Mouse (Mus musculus) G1E (cell line): Measurements from ENCODE around the gene Cabin1. TPM values are rescaled to one million over a fixed set of nuclear protein-coding genes. Genes with fewer than 3 reads are reported as not detected.

Experiments
- ATAC-seq: 2 replicates; pipeline ENCODE4 v1.8.0; 2016; ENCODE audit warnings: mild to moderate bottlenecking; ENCODE audit not compliant: insufficient number of reproducible peaks, poor library complexity, low FRiP score, severe bottlenecking; ENCODE audit errors: extremely low read depth
- DNase-seq: peaks from one replicate; pipeline ENCODE4 v3.0.0; 2012; ENCODE audit warnings: low spot score
- H3K27me3 ChIP-seq: 2 replicates; pipeline ENCODE4 v1.6.1; 2012; ENCODE audit warnings: mild to moderate bottlenecking, low read length, inconsistent platforms; ENCODE audit not compliant: insufficient read depth
- H3K36me3 ChIP-seq: replicated peaks from 2 replicates; pipeline ENCODE3; 2012; ENCODE audit warnings: mild to moderate bottlenecking, inconsistent platforms
- H3K4me1 ChIP-seq: 2 replicates; pipeline ENCODE4 v1.6.1; 2012; ENCODE audit warnings: low read depth, low read length, inconsistent platforms, mixed read lengths; ENCODE audit not compliant: insufficient read depth
- H3K4me3 ChIP-seq: 2 replicates; pipeline ENCODE4 v1.5.1; 2012; ENCODE audit warnings: low read depth, mild to moderate bottlenecking, inconsistent platforms, low read length, moderate library complexity, mixed read lengths
- H3K9me3 ChIP-seq: replicated peaks from 2 replicates; pipeline ENCODE4 v1.6.1; 2012; ENCODE audit warnings: inconsistent platforms
- CTCF ChIP-seq: IDR thresholded peaks from 2 replicates; pipeline ENCODE4 v1.5.1; 2012; ENCODE audit warnings: low read depth, low read length, inconsistent platforms, mixed read lengths
- GATA1 ChIP-seq: IDR thresholded peaks from 2 replicates; pipeline ENCODE4 v1.6.1; 2012; ENCODE audit warnings: borderline replicate concordance, low read length, inconsistent platforms, mixed read lengths
- GATA2 ChIP-seq: IDR thresholded peaks from 2 replicates; pipeline ENCODE4 v1.6.1; 2012; ENCODE audit warnings: low read depth, low read length, inconsistent platforms, borderline replicate concordance
- POLR2AphosphoS5 ChIP-seq: IDR thresholded peaks from 2 replicates; pipeline ENCODE4 v1.6.1; 2012; ENCODE audit warnings: low read depth, low read length, inconsistent platforms; ENCODE audit not compliant: insufficient replicate concordance
- TAL1 ChIP-seq: conservative IDR thresholded peaks from 2 replicates; pipeline ENCODE4 v1.6.1; 2012; ENCODE audit warnings: low read depth, low read length, inconsistent platforms, mixed read lengths
- polyA plus RNA-seq: library from polyadenylated mRNA; stranded (reverse); fragments of >175 nt; gene quantifications from 2 replicates; pipeline ENCODE4 v1.2.3, GENCODE M21; 2012
- total RNA-seq, 2 experiments: library from RNA; stranded (forward) in 1 of 2; stranded (reverse) in 1 of 2; fragments of 200-1000 nt in 1 of 2; fragments of >200 nt in 1 of 2; fragmentation: Nextera tagmentation in 1 of 2; gene quantifications; 2 replicates each; pipeline ENCODE4 v1.2.3; 2014 to 2017

The Cabin1 gene
- total RNA-seq (2014; fragmentation: Nextera tagmentation) (96.5 and 108 TPM in 2 replicates), total RNA-seq (2017) (28.9 and 30.5 TPM in 2 replicates), polyA plus RNA-seq (74.0 and 78.7 TPM in 2 replicates)

DNA sequence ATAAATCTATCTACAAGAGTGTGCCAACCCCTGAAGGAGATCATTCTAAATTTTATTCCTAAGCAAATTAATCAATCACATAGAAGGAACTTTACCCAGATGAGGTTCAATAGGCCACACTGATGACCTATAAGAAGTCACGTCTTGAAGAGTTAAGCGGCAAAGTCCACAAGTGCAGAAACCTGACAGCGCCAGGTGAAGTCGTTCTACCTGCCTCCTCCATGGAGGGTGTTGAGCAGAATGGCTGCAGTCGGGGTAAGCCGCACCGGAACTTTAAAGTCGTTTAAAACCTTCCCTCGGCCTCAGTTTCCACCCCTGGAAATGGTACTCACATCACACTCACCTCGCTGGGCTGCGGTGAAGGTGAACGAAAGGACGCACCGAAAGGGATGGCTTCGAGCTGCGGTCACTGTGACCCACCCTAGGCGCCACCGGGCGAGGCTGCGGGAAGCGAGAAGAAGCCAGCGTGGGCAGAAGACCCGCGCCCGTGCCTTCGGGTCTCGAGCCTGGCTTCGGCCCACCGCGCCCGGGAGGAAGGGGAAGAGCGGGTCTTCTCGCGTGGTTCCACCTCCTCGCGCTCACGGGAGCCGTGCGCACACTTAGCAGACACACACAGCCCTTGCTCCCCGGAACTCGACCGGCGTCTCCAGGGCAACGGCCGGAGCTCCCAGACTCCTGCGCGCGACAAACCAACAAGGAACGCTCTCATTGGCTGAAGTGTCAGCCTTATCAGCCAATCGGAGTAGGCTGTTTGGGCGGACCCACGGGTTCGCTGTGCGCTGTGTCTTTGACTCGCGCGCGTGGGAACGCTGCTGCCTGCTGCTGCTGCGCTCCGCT lies at the start of gene Cabin1:
Cabin1 (minus strand) TSS at position 660 of the 837 bp plus-strand sequence.
- H3K4me1 ChIP-seq, result peaks cover 25% of the 10 kb centered on the region
- DNase-seq, result peak; percentile 99
- no peak for TF ChIP-seq GATA2
- no peak for TF ChIP-seq CTCF
- no peaks in the 10 kb centered on the region for H3K27me3 ChIP-seq
- ATAC-seq, result peak; percentile 95
- H3K36me3 ChIP-seq, result peaks cover 33% of the 10 kb centered on the region
- peaks cover 6% of the 10 kb centered on the region for H3K9me3 ChIP-seq
- peak within 1 kb of the TSS; percentile 94 for H3K4me3 ChIP-seq

- TF ChIP-seq TAL1, result no peak
- TF ChIP-seq CTCF, result no peak
- no peak for TF ChIP-seq GATA2
- no peak for TF ChIP-seq GATA1
- TF ChIP-seq POLR2AphosphoS5, result no peak
- Histone ChIP-seq H3K36me3 (no peaks in the 10 kb centered on the region), H3K9me3 (0 out of 2 replicates have a peak, but pooled peaks cover 3% of the 10 kb centered on the region), H3K27me3 (peaks cover 4% of the 10 kb centered on the region; the same call in 1 of the 2 replicates), H3K4me1 (no peaks in the 10 kb centered on the region), H3K4me3 (no peak overlapping the region)
- DNase-seq (no peak), ATAC-seq (no peak)
These were observed 40.1 kb upstream of the Cabin1 start for GRCm38 (mm10) chr10:75804217-75804616.

GRCm38 (mm10) chr10:75798176-75798696 lies 34.1 kb upstream of the Cabin1 start, which contains the start of gene Gstt1:
TSS of gene Gstt1 (minus strand) at chr10:75798584.
- DNase-seq, result no peak
- Histone ChIP-seq H3K4me3 (peak within 1 kb of the TSS; percentile 57; the same call in 1 of the 2 replicates), H3K9me3 (no peaks in the 10 kb centered on the region), H3K36me3 (no peaks in the 10 kb centered on the region), H3K4me1 (peaks cover 14% of the 10 kb centered on the region), H3K27me3 (peaks cover 22% of the 10 kb centered on the region)
- no peak; the same call in 1 of the 2 replicates for ATAC-seq
- TF ChIP-seq GATA2, result no peak
- TF ChIP-seq GATA1, result no peak
- no peak for TF ChIP-seq TAL1
- no peak for TF ChIP-seq POLR2AphosphoS5
- TF ChIP-seq CTCF, result no peak

GRCm38 (mm10) chr10:75797619-75798175 lies 33.6 kb upstream of the Cabin1 start:
- Histone ChIP-seq H3K9me3 (no peaks in the 10 kb centered on the region), H3K4me1 (peaks cover 14% of the 10 kb centered on the region), H3K36me3 (no peaks in the 10 kb centered on the region), H3K4me3 (peak overlapping the region; percentile 57; the same call in 1 of the 2 replicates), H3K27me3 (peaks cover 25% of the 10 kb centered on the region)
- DNase-seq (no peak), ATAC-seq (no peak)
- TF ChIP-seq CTCF, result no peak
- no peak for TF ChIP-seq GATA1
- no peak for TF ChIP-seq POLR2AphosphoS5
- TF ChIP-seq TAL1, result no peak
- TF ChIP-seq GATA2, result no peak

DNA sequence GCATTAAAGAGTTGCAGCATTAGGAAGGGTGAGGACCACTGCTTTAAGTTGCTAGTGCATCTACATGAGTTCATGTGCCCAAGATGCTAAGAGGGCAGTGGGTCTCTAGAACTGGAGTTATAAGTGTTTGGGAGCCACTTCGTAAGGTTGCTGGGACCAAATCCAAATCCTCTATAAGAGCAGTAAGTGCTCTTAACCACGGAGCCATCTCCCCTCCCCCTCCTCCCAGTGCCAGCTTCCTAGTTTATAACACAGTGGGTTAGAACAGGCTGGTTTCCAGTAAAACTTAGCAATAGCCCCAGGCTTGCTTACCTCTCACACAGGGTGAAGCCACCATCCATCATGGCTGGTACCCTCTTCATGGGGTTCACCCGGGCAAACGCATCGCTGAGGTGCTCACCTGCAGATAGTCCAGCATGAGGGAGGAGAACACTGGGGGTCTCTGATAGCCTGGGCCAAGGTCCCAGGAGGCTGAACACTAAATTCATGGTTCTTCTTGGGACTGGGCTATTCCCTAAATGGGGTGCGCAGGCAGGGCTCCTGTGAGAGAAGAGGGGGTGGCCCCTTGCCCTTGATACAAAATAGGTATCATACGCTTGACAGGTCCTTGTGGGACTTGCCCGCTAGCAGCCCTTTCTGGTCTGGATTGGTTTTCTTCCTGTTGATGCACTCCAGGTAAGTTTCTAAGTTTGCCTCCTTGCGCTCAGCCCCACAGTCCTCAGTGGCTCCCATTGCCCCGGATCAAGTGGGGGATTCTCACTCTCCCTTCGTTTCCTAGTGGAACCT lies 32.8 kb upstream of the Cabin1 start:
- no peaks in the 10 kb centered on the region for H3K9me3 ChIP-seq
- H3K4me1 ChIP-seq, result peaks cover 14% of the 10 kb centered on the region
- no peak for DNase-seq
- no peak for TF ChIP-seq POLR2AphosphoS5
- TF ChIP-seq CTCF, result no peak
- TF ChIP-seq GATA1, result no peak
- no peak for TF ChIP-seq GATA2
- TF ChIP-seq TAL1, result no peak
- no peak for ATAC-seq
- H3K36me3 ChIP-seq, result no peaks in the 10 kb centered on the region
- no peak overlapping the region for H3K4me3 ChIP-seq
- H3K27me3 ChIP-seq, result peaks cover 30% of the 10 kb centered on the region

GRCm38 (mm10) chr10:75794880-75795279 lies 30.7 kb upstream of the Cabin1 start:
- Histone ChIP-seq H3K9me3 (no peaks in the 10 kb centered on the region), H3K36me3 (no peaks in the 10 kb centered on the region), H3K27me3 (peaks cover 29% of the 10 kb centered on the region), H3K4me1 (peaks cover 17% of the 10 kb centered on the region), H3K4me3 (no peak overlapping the region)
- ATAC-seq (no peak), DNase-seq (no peak)
- TF ChIP-seq CTCF, result no peak
- TF ChIP-seq GATA2, result no peak
- no peak for TF ChIP-seq POLR2AphosphoS5
- TF ChIP-seq GATA1, result no peak
- TF ChIP-seq TAL1, result no peak
